Mouse (Mus musculus) left cerebral cortex, adult 11 months (tissue): ENCODE measurements around the gene 2310039H08Rik.
"Not testable (repeated sequence)": the region's sequence is repeated elsewhere in the genome, so short reads cannot be mapped to it uniquely, and the experiment has no call there.

Experiments
- DNase-seq: peaks from one replicate; pipeline ENCODE4 v3.0.0; 2022; ENCODE audit warnings: low spot score

Gene 2310039H08Rik

DNA sequence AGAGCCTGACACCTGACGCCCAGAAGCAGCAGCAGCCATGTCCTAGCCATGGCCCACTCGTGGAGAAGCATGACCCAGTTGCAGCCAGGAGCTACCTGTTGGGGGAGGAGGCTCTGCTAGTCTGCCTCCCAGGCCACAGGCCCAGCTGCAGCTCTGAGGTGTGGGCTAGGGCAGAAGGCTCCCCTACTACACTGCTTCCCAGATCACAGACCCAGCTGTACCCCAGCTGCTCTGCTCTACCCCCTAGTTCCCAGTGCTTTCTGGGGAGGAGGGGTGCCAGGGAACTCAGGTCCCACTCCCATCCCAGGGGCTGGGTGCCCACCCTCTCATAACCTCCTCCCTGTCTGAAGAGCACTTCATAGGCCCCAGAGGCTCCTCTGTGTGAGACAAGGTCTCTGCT is 8.9 kb upstream of the 2310039H08Rik start, which contains the start of gene Ptcra:
TSS of gene Ptcra (minus strand) at position 169 of the 400 bp plus-strand sequence.
- DNase-seq = no peak

DNA sequence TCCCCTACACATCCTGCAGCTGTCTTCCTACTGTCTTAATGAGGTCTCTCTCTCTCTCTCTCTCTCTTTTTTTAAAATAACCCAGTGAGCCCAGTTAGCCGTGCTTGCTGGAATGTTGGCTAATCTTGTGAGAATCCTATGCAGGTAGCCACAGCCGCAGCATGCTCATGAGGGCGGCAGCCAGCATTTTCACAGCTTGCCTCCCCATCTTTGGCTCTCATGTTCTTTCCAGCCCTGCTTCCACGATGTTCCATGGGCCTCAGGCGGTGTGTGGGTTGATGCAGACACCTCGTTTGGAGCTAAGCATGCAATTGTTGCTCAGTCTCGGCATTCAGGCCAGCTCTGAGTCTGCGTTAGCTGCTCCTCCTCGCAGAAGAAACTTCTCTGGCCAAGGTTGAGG is 7.5 kb upstream of the 2310039H08Rik start:
- not testable (repeated sequence) for DNase-seq

DNA sequence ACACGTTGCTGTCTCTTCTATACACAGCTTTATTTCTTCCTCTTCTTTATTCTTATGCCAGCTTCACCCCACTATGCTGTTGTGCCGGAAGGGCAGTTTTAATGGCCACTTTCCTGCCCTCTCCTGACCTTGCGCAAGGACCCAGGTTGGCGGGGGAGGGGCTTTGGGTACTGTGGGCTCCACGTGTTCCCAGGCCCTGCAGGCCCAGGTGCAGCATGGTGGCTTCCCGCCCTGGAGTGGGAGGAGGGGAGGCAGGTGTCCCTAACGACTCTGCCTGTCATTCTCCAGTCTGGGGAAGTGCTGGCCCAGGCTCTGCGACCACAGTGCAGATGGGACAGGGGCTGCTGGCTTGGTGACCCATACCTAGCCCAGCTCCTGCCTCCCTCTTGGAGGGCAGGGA is 4.6 kb upstream of the 2310039H08Rik start:
- no peak for DNase-seq

DNA sequence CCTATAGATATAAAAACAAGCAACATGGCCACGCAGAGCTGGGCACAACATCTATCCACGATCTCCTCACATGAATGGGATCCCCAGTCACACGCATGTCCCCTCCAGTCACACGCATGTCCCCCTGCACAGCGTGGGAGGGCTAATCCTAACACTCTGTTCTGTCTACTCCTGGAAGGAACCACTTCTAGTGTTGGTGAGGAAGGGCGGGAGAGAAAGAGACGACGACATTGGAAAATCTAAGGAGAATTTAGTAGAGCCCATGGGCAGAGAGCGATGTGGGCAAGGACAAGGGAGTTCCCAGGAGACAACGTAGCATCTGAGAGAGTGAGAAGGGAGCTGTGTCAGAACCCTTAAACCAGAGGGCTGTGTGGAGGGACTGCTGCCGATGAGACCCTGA is 1.9 kb upstream of the 2310039H08Rik start:
- DNase-seq = no peak

DNA sequence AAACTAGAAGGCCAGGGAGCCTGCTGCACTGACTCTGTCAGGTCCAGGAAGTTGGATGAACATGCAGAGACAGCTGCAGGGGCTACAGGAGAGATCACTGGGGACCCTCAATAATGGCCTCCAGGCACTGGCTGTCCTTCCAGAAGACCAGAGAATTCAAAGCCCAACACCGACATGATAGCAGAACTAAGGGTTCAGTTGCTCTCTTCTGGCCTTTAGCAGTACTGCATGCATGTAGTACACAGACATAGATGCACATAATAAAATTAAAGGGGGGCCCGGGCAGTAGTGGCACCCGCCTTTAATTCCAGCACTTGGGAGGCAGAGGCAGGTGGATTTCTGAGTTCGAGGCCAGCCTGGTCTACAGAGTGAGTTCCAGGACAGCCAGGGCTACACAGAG is 1.4 kb upstream of the 2310039H08Rik start:
- DNase-seq = no peak

DNA sequence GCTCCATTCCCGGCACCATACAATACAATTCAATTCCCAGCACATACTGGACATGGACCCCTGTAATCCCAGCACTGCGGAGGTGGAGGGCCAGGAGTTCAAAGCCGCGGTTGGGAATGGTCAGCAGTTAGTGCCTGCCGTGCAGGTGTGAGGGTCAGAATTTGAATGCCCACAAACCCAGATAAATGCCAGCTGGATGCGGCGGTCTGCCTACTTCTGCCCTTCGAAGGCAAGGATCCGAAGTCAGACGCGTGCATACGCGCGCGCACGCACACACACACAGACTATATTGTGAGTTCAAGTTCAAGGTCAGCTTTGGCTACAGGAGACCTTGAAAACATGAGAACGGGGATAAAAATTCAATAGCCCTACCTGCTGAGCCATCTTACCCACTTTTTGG is 819 bp upstream of the 2310039H08Rik start:
- no peak for DNase-seq

DNA sequence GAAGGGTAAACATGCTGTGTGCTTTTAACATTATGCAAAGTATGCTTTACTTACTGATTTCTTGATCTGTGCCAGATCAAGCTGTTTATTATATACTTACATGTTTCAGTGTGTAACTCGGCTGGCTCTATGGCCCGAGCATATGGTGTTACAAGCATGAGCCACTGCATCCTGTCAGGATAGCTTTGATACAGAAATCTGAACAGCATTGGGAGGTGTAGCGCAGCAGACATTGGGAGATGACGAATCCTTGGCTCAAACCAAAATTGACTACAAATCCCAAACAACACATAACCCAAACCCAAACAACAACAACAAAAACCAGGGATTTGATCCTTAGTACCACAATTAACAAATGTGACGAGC is 414 bp upstream of the 2310039H08Rik start:
- no peak for DNase-seq

DNA sequence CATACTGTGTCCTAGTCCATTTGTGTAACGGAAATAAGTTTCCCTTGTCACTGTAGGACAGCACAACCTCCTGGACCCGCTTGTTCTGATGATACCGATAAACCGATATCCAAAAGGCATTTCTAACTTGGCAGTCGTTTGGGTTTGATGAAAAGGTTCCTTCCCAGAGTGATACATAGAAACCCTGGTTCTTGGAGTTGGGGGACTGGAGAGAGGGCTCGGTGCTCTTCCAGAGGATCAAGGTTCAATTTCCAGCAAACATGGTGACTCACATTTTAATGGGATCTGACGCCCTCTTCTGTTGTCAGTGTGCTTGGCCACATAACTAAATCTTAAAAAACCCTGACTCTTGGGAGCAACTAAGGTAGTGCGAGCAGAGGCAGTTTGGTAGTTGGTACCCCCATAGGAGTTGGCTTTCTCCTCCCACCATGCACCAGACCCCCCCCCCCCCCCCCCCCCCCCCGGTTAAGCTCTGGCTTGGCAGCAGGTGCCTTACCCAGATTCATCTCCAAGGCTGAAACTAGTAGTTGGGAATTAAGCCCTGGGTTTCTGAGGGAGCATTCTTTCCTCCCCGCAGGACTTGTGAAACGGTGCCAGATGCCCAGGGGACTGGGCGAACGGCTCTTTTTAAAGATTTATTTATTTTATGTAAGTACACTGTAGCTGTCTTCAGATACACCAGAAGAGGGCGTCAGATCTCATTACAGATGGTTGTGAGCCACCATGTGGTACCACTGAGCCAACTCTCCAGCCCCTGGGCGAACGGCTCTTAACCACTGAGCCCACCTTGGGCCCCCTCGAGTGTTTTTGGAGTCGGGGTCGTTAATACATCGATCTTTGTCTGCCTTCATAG is 1.1 kb downstream of the 2310039H08Rik start:
- DNase-seq = no peak

DNA sequence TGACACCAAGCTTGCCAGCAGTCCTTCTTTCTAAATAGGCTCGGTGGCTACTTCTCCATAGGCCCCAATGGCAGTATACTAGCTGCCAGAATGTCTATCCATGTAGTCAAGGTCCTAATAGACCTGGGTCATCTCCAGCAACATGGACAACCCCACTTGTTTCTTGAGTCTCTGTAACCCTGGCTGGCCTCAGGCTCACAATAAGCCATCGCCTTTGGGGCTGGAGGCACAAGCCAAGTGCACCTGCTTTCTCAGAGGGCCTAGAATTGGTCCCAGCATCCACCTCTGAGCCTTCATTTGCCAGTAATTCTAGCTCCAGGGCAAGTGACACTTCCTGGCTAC is 1.7 kb downstream of the 2310039H08Rik start:
- DNase-seq = no peak

DNA sequence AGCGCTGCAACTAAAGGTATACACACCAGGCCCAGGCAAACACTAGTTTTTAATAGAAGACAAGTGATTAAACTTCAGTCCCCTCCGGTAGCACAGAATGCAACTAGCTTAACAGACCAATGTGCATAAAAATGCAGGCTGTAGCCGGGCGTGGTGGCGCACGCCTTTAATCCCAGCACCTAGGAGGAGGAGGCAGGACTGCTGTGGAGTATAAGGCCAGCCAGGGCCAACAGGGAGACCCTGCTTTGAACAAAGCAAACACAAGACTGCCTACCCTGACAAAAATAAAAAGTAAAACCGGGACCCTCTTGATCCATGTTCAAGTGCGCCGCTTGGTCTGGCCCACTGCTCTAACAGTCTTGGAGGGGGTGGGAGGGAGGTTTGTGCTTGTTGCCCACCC is 2.6 kb downstream of the 2310039H08Rik start:
- DNase-seq = no peak

DNA sequence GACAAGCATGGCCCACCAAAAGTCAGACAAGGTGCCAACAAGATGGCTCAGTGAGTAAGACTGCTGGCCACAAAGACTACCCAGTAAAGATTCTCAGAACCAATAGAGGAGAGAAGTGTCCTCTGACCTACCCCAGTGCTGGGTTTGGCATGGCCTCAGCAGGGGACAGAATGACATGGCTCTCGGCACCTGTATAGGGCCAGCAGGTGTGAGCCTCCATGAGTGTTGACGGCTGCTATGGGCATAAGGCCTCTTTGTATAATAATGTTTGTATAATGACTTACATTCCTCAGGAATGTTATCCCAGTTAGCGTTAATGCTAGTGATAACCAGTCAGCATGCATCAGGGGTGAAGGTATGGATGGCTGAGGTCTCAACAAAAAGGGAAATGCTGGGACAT is 3.7 kb downstream of the 2310039H08Rik start:
- DNase-seq = no peak

DNA sequence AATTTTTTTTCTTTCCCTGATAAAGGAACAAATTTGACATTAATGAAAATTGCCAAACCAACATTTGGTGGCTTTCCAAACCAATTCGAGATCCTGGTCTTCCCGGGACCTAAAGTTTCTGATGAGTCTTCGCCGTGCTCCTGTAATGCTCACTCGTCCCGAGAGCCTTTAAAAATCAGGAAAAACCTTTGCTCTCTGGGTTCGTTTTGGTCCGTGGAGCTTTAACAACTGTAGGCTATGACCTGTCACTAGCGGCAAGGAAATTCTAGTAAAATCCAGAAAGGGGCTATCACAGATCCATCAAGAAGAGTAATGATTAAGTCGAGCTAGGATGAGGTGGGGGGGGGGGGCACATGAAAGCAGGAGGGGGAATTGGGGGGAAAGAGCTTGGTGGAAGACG is 9.4 kb downstream of the 2310039H08Rik start:
- no peak for DNase-seq

DNA sequence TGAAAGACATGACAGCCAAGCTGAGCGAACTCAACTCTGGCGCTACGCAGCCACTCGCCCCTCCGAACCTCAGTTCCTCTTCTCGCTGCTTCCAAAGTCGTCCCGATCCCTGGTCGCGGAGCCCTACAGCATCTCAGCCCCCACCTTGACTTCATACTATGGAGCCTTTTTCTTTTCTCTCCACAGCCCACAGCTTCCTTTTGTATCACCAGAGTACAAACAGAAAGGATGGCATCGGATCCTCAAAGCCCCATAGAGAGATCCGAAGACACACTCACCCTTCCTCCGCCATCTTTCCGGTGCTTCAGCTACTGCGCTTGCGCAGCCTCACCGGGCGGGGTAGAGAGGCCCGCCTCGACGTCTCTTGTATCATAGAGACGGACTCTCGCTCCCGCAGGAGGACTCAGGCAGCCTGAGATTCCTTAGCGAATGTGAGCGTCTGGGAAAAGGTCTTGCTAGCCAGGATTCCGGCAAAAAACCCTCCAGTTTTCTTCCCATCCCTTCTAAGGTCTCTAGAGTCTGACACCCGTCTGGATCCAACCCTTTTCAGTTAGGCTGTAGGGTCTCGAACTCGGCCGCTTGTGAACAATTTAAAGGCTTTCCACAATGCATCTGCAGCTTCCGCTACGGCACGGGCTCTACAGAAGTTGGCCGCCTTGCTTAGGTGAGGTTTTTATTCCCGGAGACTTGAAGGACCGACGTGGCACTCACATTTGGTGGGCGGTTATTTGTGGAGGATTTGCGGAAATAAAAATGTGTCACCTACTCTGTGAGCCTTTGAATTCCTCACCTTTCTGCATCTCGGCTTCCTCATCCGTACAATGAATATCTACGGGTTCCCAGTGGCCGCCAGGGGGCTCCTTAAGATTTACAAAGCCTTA is 10.1 kb downstream of the 2310039H08Rik start, which contains the start of gene Rpl7l1:
TSS of gene Rpl7l1 (minus strand) at position 332 of the 881 bp plus-strand sequence.
- peak; percentile 81 for DNase-seq

DNA sequence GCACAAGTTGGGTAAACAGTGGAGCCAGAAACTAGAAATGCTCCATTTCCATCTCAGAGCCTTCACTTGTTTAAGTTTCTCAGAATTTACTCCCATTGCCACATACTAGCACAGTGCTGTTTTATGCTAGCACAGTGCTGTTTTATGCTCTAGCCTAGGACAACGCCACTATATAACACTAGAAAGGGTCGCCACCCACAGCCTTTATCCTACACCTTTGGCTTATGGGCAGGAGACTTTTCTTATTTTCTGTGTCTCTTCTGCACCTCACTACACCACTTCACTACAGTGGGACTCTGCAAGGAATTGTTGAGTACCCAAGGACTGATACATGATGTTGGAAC is 10.8 kb downstream of the 2310039H08Rik start:
- no peak for DNase-seq

DNA sequence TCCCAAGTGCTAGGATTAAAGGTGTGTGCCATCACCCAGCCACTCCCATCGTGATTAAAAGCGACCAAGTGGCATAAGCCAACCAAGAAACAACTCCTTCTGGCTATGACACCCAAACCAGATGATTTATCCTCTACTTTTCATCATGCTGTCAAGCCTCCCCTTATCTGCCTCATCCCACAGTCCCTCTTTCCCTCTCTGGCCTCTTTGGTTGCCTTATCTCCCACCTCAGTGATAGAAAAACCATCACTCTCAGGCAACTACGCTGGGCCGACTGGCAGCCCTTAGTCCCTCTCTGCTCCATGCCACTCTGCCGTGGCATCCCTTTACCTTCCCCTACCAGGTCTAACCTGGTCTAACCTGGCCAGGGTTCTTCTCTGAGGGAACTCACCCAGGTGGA is 14.5 kb downstream of the 2310039H08Rik start:
- no peak for DNase-seq

DNA sequence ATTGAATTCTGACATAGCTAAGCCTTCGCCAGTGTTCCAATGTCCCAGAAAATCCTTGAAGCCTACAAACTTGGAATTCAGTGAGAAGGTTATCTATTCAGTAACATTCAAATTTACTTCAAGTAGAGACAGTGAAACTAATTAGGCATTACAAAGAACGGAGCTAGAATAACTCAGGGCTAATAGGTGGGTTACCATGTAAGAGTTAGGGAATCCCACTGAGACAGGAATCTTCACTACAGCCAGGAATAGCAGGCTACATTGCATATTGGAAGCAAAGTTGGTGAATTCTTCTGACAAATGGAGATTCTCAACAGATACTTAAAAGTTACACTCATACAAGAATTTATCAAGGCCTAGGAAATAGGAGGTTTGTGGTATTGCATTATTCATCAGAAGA is 15.5 kb downstream of the 2310039H08Rik start:
- not testable (repeated sequence) for DNase-seq

DNA sequence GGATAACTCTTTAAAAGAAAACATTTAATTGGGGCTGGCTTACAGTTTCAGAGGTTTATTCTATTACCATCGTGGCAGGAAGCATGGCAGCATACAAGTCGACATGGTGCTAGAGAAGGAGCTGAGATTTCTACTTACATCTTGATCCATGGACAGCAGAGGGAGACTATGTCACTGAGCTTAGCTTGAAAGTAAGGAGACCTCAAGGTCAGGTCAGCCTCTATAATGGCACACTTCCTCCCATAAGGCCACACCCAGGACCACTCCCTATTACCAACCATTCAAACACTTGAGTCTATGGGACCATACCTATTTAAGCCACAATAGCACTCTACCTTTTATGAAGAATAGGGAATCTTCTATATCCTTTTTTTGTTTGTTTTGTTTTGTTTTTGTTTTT is 20.5 kb downstream of the 2310039H08Rik start:
- no peak for DNase-seq

DNA sequence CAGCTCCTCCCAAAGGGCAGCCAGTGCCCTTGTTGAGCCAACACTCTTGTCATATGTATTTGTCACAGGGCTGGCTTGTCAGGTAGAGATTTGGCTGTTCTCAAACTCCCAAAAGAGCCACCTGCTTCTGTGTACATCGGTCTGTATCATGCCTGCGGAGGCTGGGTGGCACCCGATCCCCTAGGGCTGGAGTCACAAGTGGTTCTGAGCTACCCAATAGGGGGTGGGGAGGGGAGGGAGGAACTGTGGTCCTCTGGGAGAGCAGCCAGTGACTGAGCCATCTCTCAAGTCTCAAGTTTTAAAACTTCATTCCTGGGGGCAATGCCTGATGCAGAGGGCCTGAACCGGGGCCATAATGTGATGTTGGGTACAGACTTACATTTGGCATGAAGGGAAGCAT is 24.3 kb downstream of the 2310039H08Rik start:
- DNase-seq = no peak

DNA sequence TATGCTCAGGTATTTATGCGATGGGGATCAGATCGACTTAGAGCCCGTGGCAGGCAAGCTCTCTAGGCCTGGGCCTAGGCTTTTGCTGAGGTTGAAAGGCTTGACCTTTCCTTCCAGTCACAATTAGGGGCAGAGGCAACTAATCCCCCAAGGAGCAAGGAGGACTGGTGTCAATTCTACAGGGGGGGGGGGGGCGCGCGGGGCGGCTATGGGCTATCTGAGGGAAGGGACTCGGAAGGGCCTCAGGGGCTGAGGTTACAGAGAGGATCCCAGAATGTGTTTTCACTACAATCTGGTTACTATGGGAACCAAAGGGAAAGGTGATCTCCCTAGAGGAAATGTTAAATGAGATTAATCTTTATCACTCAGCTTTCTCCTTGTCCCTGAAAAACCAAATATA is 25.0 kb downstream of the 2310039H08Rik start:
- no peak for DNase-seq

DNA sequence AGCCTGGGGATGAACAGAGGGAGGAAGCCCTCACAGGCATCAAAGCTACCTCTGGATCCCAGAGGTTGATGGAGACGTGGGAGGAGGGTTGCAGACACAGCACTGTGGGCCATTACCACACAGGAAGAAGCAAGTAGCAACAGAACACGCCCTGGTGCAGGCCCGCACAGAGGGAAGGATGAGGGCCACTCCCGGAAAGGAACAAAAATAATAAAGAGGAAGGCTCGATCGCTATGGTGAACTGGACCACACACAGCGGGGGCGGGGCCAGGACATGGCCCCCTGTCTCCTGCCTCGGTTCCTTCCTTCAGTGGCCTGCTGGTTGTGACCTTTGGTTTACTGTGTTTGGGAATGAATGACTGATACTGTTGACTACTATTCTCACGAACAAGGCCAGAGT is 27.2 kb downstream of the 2310039H08Rik start:
- no peak for DNase-seq

DNA sequence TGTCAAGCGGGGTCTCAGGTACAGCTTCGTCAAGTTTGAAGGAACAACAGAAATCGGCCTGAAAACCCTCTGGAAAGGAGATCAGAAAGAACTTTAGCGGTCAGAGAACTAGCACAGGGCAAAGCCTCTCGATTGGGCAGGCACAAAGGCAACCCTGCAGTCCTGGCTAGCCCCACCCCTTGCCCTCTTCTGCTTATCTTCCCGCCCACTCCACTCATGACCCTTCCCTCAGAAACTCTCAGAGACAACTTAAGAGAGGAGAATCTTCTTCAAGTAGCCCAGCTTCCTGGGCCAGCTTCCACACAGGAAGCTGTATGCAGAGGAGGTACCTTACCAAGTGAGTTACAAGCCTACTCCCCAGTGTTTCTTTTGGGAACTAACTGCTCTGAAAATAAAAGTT is 29.3 kb downstream of the 2310039H08Rik start:
- DNase-seq = no peak

DNA sequence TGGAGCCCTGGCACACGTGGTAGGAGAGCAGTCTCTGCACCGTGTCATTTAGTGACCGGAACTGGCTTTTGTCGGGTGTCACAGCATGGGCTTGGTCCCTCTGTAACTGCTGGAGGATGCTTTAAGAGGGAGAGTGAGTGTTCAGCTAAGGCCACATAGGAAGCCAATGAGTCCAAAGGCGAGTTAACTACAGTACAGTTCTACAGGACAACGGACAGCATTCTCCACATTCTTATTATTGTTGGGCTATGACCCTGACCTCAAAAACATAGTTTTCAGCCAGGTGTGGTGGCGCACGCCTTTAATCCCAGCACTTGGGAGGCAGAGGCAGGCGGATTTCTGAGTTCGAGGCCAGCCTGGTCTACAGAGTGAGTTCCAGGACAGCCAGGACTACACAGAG is 35.9 kb downstream of the 2310039H08Rik start:
- no peak for DNase-seq

DNA sequence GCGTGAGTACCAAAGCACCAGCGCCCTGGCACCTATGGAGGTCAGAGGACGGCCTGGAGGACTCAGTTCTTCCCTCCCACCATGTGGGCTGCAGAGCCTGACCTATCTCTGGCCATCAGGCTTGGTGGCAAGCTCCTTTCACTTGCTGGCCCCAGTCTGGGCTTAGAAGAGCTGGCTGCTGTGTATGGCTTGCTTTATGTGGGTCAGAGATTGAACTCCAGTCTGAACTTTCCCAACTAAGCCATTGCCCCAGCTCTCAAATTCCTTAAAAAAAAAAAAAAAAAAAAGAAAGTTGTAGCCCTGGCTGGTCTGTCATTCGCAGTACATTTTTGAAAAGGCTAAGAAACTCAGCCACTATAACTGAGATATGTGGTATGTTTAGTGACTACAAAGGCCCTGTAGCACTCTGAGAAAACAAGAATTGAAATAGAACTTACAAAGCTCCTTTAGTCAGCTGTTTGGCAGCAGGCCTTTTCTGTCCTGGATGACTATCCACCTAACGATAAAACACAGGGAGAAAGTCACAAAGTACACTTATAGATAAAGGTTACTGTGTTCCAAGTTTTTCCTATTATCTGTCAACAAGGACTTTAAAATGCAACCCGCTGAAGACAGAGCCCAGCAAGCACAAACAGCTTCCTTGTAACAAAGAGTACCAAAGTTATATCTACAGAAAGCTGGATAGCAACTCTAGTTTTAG is 36.8 kb downstream of the 2310039H08Rik start:
- no peak for DNase-seq
